Mouse (Mus musculus): ENCODE data around the gene Dlgap5.
"Not testable (repeated sequence)": the region's sequence is repeated elsewhere in the genome, so short reads cannot be mapped to it uniquely, and the experiment has no call there.

Gene Dlgap5

DNA sequence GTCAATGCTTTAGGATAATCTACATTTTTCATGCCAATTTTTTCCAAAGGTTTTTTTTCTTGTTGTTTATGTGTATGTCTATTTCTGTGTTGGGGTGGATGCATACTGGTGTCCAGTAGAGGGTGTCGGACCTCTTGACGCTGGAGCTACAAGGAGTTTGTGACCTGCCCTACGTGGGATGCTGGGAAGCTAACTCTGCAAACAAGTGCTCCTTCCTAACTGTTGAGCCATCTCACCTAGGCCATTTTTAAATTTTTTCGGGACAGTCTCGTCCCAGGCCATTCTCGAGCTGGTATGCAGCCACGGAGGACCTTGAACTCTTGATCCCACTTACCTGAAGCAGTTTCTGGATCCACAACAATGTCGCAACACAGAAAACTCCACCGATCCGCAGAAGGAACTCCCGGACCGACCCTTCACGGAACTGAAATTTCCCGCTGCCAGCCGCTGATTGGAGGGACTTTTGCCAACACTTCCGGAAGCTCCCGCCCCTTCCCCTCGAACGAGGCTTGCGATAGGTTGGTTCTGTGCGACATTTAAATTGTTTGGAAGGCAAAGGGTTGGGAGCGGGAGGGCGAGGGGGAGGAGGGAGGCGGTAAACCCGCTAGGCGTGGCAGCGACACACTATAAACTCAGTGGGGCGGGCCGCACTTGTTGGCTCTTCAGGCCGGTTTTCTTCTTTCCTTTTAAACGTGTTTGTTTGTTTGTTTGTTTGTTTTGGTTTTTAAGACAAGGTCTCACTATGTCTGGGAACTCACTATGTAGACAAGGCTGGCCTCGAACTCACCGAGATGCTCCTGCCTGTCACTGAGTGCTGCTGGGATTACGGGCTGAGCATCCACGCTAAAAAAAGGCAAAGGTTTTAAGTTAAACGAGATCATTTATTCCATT, at the start of gene Dlgap5:
Gene Dlgap5, minus strand, starts transcription at position 633 of the 891 bp plus-strand sequence.
- peak; percentile 84 to 92 for DNase-seq (ENCODE audit: low spot score in 2 of 2)

DNA sequence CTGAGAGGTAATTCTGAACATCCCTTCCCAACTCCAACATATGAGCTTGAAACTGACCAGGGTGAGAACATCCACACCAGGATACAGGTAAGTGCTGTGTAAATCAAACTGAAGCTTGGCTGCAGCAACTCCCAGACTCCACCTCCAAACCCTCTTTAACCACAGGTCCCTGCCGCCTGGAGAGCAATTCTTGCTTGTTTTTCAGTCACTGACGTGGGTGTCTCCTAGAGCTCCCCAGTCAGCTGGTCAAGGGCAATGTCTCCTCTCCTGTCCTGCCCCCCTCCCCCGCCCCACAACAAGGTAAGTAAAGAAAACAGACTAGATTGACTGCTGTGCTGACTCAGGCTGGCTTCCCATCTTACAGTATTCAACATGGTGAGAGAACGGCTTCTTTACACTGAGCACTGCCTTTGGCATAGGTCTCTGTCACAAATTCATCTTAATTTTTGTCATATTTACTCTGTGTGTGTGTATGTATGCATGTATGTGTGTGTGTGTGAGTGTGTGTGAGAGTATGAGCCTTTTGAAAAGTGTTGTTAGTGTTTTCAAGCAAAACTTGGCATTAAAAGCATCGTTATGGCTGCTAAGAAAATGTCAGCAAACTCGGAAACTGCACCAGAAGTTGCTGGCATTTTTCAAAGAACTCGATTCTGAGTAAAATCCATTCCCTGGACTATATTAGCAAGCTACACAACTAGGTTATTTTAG, 47.4 kb upstream of the Dlgap5 start:
- no peak for DNase-seq (ENCODE audit: low spot score in 2 of 2)

DNA sequence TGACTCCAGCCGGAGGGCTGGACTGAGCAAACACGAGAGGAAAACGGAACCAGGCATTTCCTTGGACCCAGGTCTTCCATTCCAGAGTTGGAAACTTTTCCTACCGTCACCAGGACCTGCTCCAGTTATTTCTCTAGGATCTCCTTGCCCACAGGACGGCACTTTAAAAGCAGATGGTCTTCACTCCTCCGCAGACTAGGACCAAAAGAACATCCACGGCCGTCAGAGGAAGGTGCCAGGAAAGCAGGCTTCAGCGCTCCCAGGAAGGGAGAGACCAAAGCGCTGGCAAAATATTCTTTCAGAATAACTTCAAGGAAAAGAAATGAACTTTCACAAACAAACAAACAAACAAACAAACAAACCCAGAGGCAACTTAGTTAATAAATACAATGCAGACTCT, 46.2 kb upstream of the Dlgap5 start:
- DNase-seq (ENCODE audit: low spot score in 2 of 2), result no peak

DNA sequence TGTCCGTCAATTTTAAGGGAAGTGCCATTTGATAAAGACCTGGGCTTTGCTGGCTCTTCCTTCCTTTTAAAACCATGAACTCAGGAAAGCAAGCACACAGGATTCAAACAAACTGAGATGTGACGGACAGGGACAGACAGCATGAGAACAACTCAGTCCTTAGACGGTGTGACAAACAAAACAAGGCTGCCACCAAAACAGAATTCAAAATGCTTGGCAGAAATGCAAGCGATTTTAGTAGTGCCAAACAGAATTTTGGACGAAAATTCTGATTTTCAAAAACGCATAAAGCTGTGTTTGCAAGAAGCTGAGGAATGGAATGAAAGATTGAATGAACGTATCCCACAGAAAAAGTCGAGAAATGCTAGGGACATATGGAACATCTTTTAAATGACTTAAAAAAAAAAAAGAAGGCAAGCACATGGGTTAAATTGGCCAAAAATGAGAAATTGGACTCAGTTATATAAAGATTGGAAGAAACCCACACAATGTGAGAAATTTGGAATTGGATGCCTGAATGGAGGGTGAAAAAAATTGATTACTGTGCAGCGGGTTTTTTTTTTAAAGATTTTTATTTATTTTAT, 44.8 kb upstream of the Dlgap5 start:
- no peak for DNase-seq (ENCODE audit: low spot score in 2 of 2)

DNA sequence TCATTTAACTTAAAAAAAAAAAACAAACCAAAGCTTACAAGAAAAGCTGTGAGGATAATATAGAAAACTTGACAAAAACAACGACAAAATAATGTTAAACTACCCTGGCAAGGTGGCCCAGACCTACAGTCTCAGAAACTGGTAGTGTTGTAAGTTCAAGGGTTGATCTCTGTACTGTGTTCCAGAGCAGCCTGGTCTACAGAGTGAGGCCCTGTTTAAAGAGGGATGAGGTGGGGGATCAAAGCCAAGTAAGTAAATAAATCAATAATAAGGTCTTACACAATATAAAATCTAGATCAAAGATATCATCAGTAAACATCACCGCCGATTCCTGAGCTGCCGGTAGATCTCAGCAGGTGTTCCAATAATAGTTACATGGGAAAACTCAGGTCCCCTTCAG, 44.2 kb upstream of the Dlgap5 start:
- no peak for DNase-seq (ENCODE audit: low spot score in 2 of 2)

DNA sequence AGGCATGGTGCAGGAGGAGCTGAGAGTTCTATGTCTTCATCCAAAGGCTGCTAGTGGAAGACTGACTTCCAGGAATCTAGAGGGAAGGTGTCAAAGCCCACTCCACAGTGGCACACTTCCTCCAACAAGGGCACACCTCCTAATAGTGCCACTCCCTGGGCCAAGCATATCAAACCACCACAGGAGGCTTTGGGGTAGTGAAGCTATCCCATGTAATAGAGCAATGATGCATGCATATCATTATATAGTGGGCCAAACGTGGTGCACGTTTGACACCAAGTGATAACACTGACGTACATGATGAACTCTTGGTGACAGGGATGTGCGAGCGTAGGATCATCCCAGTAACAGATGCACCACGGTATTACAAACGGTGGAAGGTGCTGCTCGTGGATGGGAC, 43.8 kb upstream of the Dlgap5 start:
- DNase-seq (ENCODE audit: low spot score in 2 of 2), result no peak

DNA sequence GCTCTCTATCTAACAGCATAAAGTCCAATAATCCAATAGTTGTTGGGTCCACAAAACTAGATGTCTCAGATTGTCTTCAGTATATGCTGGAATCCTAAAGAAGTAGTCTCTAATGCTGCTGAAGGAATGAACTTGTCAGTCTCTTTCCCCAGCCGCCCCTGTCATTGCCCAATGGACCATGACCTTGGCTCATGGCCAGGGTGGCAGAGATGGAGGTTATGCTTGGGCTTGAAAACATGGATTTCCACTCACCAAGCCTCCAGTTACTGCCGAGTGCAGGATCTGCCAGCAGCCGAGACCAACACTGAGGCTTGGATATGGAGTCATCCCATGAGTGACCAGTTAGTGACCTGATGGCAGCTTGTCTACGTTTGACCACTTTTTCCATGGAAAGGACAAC, 41.3 kb upstream of the Dlgap5 start:
- DNase-seq (ENCODE audit: low spot score in 2 of 2), result no peak

DNA sequence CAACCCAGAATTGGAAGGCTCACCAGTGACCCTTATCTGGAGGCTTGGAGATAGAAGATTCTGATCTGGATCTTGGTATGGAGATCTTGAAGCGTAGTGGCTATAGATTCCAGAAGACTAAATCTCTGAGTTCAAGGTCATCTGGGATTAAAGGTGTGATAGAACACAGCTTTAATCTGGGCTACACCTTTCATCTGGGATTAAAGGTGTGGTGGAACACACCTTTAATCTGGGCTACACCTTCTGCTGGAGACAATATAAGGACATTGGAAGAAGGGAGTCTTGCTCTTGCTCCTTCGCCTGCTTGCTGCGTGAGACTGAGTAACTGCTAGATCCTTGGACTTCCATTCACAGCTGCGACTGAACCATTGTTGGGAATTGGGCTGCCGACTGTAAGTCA, 31.9 kb upstream of the Dlgap5 start, which contains the start of gene Fbxo34:
Gene Fbxo34, plus strand, starts transcription at position 301 of the 400 bp plus-strand sequence.
- not testable (repeated sequence) for DNase-seq (ENCODE audit: low spot score in 2 of 2)

DNA sequence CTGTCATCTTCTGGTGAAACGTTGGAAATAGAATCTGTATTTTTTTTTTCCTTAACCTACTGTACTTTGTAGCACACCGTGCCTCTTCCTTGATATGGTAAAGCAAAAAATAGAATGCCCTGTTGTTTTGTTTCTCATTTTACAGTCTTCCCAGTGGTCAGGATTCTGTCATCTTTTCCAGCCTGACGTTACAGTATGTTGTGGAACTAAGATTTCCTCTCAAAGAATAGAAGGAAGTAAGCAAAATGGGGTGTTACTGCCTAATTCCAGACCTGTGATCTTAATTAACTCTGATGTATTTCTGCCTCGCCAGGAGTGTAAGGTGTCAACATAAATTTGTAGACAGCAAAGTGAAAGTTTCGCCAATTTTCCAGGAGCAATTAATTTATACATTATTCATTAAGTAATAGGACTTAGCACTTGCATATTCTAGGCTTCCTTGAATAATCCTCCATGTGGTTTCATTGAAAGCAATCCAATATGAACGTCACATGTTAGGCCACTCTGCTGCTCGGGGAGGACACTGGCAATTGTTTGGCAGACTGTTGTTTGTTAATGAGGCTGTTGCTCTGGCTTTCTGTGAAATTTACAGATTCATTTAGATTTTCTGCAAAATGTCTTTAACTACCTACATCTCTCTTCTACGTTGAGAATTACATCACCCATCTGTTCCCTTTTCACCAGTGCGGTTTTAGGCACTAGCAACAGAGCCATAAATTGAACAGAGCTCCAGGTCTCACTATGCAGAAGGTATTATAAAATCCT, 27.3 kb upstream of the Dlgap5 start:
- peak; percentile 3 to 26 for DNase-seq (ENCODE audit: low spot score in 2 of 2)

DNA sequence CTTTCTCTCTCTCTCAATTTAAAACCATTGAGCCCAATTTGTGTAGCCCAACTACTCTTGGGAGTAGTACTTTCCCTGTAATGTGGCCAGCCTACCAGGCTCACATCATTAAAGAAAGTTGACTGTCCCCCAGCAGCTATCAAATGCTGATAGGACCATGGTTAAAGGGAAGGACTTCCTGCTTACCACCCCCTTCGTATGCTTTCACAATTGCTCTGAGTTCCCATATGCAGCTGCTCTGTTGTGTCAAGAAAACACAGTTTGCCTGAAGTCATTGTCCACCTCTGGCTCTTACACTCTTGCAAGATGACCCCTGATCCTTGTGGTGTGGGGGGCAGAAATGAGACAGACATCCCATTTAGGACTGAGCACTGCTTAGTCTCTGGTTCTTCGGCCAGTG, 26.7 kb upstream of the Dlgap5 start:
- no peak for DNase-seq (ENCODE audit: low spot score in 2 of 2)

DNA sequence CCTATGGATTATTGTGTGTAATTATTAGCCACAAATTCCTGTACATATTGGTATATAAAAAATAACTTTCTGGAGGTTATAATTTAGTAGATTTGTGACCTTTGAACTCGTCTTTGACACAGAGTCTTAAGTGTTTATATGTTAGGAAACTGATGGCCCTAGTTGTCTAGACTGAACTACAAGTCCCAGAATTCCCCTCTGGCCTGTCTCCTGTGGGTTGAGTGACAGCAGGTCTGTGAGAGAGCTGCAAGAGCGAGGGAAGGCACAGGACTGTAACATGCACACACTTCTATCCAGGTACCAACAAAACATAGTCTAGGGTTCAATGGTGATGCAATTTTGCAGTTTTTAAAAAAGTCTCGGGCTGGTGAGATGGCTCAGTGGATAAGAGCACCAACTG, 20.7 kb upstream of the Dlgap5 start:
- DNase-seq (ENCODE audit: low spot score in 2 of 2), result no peak

DNA sequence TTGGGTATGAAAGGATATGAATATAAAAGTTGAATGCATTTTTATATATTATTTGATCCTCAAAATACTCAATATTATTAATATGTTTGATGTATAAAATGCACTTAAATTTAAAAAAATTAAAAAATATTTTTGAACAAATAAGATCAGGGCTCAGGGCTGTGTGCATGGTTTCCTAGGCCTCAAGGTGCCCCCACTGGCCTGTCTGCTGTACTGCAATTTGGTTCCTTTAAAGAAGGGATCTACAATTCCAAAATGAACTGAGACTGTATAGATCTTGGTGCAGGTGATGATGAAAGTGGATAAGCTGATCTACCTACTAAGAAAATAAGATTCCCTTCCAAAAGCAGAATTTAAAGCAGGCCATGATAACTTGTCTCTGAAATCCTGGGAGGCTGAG, 14.8 kb upstream of the Dlgap5 start:
- no peak for DNase-seq (ENCODE audit: low spot score in 2 of 2)

DNA sequence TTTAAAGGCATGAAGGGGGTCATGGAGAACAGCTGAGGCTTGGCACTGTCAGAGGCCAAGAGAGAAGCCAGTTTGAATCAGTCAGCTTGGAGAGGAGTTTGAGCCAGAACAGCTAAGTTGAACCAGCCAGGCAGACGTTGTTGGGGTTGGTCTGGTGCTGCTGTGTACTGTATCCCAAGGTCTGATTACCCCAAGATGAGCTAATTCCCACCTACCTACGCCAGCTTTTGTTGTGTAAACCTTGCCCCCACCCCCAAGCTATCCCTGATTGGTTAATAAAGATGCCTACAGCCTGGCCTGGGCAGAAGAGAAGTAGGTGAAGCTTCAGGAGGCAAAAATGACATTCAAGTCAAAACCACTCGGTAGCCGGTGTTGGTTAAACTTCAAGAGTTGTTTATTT, 4.3 kb upstream of the Dlgap5 start:
- DNase-seq (ENCODE audit: low spot score in 2 of 2), result no peak

DNA sequence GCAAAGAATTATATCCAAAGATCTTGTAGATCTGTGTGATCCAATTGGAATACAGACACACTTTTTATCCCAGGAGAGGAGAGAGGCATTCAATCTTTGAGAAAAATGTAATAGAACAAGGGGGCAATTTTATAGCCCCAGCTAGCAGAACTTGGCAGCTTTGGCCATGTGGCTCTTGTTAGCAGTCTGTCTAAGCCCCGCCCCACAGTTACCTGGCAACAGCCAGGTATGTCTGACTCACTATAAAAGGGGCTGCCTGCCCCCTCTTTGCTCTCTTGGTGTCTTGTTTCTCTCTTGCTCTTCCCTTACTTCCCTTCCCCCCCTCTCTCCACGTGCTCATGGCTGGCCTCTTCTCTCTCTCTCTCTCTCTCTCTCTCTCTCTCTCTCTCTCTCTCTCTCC, 3.4 kb upstream of the Dlgap5 start:
- DNase-seq (ENCODE audit: low spot score in 2 of 2), result no peak

DNA sequence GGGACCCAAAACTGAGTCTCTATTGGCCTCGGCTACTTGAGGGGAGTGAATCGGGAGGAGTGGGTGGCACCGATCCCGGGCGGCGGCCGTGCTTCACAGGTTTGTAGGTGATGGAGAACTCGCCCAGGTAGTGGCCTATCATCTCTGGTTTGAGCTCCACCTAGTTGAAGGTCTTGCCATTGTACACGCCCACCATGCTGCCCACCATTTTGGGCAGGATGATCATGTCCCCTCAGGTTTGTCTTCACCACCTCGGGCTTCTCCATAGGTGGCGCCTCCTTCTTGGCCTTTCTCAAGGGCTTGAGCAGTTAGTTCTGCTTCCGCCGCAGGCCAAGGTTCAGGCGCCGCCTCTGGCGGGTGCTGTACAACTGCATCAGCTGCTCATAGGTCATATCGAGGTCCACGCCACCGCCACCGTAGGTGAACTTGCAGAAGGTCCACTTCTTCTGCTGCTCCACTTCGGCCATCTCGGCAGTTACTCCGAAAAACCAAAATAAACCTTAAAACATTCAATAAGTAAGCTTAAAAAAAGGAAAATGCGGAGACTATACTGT, 1.6 kb upstream of the Dlgap5 start:
- no peak for DNase-seq (ENCODE audit: low spot score in 2 of 2)

DNA sequence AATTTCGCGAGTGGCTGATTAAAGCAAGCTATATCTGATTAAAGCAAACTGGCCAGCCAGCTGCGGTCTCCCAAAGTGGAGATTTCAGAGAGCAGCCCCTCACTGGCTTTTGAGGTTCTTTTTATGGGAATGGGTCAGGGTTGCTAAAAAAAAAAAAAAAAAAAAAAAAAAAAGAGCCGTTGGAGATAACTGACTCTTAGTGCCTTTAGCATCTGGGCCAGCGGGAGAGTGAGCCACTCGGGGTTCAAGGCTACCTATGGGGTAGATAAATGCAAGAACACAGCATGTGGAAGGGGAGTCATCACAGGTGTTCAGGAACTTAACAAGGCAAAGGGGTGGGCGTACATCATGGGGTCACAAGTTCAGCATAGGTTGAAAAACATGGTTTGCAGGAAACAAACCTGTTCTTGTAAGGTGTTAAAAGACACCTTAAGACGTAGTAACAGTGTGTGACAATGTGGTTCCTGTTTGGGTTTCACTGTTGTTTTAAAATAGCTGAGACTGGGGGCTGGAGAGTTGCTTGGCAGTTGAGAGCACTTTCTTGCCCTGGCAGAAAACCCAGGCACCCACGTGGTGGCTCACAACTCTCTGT, 923 bp upstream of the Dlgap5 start:
- DNase-seq (ENCODE audit: low spot score in 2 of 2), result no peak

DNA sequence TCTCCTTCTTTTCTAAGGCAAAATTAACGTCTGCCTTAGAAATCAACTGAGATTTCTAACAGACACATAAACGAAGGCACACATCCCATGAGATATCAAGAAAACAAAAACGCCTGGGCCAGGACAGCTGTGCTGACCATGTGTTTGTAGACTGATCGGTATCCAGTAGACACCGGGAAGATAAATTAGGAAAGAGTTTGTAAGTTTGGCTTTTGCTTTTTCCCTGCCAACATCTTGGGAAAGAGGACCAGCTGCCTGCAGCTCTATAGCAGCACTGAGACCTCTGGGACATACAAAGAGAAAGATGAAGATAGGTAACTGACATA, 422 bp upstream of the Dlgap5 start:
- DNase-seq (ENCODE audit: low spot score in 2 of 2), result no peak

DNA sequence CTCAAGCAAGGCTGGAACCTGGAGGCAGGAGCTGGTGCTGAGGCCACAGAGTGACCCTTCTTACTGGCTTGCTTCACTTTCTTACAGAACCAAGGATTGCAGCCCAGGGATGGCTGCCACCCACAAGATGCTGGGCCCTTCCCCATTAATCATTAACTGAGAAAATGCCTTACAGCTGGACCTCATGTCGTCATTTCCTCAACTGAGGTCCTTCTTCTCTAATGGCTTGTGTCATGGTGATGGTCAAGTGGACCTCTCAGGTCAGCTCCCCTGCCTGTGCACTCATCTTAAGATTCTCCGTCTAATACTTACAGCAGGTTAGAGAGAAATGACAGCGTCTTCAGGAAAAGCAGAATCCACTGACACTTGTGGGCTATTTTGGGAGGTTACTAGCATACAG, 861 bp downstream of the Dlgap5 start:
- DNase-seq (ENCODE audit: low spot score in 2 of 2), result no peak

DNA sequence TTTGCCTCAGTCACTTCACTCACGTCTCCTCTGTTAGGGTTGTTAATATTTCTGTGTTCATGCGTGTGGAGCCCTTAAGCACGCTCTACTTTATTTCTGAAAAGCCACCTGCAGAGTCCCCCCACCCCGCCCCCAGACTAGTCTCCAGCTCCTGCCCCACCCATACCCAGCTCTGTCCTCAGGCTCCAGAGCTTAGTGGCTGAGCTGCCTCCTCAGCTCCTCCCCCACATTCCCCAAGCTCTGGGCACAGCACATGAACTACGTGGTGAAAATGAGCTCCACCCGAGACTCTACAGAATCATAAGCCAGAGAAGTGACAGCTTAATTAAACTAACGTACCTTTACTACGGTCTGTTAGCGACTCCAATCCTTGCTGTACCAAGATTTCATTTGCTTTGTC, 12.2 kb downstream of the Dlgap5 start:
- DNase-seq (ENCODE audit: low spot score in 2 of 2), result no peak

DNA sequence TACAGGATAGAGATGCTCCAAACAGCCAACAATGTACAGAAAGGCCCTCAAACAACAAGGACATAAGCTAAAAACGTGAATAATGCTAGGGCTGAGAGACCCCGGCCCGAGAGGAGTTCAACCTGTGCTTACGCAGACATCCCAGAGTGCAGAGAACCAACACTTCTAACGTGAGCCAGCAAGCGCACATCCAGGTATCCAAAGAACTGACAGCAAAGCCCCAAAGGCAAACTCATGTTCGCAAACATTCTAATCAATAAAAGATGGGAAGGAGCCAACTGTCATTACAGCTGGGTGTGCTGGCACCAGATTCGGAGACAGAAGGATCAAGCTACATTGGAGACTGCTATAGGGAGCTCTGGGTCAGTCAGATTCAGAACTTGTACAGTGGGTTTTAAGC, 15.5 kb downstream of the Dlgap5 start:
- DNase-seq (ENCODE audit: low spot score in 2 of 2), result no peak

DNA sequence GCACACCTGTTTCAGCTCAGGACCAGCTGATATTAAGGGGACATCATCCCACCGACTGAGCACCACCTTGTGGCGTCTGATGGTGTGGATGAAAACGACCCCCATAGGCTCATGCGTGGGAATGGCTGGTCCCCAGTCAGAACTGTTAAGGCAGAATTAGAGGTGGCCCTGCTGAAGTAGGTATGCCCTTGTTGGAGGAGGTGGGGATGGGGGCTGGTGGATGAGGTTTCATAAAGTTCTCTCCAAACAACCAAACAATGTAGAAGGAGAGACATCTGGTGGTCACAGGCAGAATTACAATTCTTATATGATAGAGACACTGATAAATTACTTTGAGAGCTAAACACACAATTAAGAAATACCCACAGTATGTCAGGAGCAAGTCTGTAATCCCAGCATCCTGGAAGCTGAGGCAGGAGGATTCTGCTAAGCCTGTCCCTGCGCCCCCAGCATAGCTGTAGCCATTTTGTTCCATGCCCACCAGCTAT, 22.0 kb downstream of the Dlgap5 start:
- peak in 1 of 2 experiments; percentile 11 for DNase-seq (ENCODE audit: low spot score in 2 of 2)
